Mouse (Mus musculus): ENCODE data around the gene Gatc.

Gene Gatc

DNA sequence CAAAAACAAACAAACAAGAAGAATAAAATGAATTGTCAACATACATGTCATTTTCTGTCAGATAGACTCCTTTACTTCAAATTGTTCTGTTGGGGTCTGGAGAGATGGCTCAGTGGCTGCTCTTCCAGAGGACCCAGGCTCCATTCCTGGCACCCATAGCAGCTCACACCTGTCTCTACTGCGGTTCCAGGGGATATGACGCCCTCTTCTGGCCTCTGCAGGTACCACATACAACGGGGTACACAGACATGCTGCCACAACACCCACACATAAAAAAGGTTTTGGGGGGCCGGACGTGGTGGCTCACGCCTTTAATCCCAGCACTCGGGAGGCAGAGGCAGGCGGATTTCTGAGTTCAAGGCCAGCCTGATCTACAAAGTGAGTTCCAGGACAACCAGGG, 46.8 kb downstream of the Gatc start:
- intact Hi-C loops (cut with DNase I): no loop called here

- intact Hi-C loops (cut with DNase I): loop anchor here (5.0 kb wide), 1 partner anchor 58 kb away; the partner anchor contains the start of genes Gatc and Triap1
Observed at GRCm38 (mm10) chr5:115284735-115285134, 56.2 kb downstream of the Gatc start.

All from adrenal gland (tissue).